Mouse (Mus musculus): ENCODE results near the gene Tifab.

Gene Tifab

DNA sequence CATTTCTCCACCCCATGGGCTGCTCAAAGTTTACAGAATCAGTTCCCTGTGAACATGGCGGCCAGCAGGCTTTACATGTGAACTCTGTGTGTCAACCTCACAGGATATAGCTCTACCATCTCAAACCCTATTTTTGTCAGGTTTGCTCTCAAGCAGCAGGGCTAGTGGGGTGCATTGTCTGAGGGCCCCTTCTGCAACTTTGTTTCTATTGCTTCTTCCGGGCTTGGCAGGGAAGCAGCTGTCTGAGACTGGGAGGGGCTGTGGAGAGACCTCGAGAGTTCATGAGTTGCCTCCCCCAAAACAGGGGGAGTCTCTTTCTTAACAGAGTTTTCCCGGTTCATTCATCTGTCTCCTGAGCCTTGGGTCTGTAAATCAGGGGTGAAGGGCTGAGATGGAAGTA, 2.8 kb downstream of the Tifab start:
- DNase-seq: no peak

DNA sequence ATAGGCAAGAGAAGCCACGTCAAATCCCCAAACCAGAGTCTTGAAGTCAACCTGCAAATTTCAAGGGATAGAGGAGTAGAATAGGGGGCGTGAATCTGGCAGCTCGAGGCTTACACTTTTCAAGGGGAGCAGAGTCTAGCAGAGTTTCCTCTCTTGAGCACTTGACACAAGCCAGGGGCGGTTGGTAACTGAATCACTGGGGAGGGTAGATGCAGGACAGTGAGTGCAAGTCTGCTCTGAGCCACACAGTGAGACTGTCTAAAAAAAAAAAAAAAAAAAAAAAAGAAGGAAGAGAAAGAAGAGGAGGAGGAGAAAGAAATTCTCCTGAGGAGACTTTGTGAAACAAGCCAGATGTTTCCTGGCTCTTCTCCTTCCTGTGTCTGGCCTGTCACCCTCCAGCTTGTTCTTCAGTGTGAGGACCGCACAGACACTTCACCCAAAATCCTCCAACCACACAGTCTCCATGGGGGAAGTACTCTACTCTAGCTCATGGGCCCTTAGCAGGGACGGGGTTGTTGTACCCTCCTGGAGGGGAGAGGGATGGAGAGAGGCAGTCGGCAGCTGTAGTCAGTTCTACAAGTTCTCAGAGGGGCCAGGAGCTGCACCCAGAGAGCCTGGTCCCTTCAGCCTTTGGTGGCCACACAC, 5.7 kb downstream of the Tifab start:
- DNase-seq: no peak

DNA sequence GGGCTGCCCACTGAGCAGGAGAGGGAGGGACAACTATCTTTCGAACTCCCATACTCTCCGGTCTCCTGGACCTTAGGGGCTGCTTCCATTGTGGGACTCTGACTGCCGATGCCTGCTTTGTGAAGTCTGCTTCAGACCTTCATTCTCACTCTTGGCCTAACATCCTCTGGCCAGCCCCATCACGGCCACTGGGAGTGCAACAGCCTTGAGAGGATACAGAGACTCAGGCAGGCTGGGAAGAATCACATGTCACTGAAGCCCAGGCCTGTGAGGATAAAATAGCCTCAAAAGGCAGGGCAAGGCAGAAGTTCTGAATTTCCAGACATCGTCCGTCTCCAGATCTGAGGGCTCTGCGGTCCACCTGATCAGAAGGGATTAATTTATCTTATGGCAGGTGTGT, 6.6 kb downstream of the Tifab start:
- DNase-seq: no peak

DNA sequence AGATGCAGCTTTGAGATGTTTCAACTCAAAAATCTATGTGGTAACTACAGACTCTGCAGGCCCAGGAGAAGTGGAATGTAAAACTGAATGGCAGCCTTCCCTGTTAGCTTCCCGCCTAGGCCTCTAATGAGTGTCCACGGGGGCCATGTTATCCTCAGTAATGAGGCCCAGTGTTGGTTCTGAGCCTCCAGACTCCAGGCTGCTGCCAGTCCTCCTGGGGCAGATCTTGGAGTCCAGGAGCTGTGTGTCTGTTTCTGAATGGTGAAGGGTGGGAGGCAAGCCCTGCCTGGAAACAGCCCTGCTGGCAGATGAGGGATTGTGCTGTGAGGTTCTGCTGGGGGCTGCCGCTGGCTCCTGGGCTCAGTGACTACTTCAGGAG, 10.3 kb downstream of the Tifab start:
- DNase-seq: no peak

DNA sequence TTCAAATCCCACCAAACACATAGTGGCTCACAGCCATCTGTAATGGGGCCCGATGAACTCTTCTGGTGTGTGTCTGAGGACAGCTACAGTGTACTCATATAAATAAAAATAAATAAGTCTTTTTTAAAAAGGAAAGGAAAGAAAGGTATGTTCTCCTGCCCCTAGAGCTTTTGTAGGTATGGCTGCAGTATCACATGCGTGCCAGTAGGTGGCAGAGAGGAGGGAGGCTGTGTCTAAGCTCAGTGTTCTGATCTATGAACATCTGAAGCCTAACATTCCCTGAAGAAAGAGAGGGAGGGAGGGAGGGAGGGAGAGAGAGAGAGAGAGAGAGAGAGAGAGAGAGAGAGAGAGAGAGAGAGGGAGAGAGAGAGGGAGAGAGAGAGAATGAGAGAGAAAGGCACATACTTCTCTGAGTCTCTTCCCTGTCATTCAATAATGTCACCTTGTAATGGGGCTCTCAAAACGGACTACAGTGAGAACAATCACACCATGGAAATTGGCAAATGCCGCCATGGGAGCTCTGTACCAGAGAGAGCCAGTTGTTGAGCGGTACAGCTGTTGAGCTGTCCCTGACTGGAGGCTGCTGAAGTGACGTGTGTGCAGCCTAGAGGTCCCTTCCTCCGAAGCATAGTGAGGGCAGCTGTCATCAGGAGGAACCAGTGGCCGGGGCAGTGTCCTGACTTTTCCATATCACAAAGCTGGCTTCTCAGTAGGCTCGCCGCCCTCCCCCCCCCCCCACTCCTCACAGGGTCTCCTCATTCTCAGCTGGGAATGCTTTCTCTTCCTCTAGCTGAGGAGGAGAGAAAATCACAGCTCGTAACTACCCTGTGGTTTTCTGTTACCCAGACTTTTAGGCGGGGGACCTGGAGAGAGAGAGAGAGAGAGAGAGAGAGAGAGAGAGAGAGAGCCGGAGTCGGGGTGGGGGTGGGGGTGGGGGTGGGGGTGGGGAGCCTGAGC, 11.0 kb downstream of the Tifab start:
- DNase-seq: no peak

DNA sequence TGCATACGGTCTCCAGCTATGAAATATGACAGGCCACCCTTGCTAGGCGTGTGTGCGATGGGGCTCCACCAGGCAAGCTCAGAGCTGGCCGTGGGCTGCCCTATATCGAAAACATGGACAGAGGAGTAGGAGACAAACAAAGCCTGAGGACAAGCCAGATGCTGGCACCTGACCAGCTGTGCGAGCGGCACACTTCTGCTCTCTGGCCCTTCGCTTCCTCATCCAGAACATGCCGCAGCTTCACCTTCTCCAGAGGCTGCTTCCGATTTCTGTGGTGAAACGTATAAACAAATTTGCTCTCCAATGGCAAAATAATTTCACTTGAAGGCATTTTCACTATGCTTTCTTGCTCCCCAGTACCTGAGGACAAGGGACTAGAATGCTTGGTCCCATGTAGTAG, 13.1 kb downstream of the Tifab start:
- no peak for DNase-seq

DNA sequence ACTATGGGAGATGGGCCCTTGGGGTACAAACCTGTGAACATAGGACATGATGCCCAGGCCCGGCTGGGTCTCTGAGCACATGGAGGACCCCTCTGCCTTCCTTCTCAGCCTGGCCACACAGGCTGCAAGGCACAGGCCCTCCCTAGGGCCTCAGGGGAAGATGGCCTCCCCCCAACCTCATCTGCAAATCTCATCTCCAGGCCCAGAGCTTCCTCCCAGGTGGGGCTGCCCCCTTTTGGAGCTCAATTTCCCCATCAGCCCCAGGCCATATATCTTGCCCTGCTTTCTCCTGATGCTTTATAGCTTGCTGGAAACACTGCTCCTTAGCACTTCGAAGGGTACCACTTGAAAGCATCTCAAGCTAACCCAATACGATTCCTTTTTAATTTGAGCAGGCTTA, 14.3 kb downstream of the Tifab start:
- DNase-seq: no peak

DNA sequence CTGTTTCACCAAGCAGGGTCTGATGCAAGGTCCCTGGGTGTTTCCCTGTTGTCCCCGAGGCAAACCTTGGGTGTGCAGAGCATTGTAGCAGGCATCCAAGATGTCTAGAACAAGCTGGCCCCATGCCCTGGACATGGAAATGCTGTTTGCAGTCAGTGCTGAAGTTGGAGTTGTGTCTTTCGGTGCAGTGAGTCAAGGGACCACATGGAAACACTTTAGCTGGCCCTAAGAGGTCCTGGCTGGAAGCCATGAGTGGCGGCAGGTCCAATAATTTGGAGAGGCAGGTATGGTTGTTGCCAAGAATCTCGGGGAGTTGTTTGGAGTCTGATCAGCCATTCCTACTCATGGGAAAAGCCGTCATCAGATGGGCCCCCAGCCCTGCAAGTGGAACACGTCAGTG, 14.9 kb downstream of the Tifab start:
- DNase-seq: peak; percentile 69

DNA sequence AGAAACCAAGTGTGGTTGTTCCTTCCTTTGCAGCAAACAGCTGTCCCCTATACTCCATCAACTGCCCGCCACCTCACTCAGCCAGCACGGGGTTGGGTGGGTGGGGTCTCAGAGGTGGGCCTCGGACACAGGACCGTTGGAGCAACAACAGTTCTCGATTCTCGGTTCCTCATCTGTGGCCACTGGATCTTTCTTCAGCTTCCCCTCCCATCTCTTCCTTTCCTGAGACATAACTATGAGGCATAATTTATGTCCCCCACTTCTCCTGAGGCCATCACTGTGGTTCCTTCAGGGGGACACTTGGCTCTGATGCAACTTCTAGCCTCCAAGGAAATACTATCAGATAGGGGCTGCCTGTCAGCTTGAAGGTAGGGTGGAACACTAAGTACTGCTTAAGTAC, 15.8 kb downstream of the Tifab start:
- no peak for DNase-seq

DNA sequence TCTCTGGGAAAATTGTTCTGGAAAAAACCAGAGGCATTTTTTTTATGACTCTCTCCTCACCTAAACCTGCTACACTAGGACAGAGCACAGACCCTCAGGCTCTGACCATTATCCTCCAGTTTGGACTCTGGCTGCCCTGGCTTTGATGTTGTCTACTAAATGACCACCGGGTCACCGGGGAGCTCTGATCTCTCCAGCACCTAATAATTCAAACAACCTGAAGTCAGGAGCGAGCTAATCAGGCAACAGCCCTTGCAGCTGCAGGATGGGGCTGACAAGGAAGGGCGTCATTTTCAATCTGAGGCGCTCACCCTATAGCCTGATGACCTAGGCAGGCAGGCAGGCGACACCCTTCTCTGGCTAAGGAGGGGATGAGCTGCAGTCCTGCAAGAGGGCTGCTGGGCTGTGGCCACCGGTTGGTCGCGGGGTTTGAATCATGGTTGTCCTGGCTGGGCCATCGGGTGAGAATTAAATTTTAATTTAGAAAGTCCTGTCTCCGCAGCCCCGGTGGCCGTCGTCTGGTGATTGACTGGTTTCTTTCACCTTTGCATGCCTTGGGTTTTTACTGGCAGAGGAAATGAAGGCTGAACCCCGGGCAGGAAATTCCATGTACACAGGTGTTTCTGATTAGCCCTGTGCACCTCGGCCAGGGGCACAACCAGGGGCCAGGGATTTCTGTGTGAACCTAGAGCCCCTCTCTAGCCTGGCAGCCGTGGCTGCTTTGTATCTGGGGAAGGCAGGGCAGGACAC, 18.9 kb downstream of the Tifab start:
- DNase-seq: no peak

DNA sequence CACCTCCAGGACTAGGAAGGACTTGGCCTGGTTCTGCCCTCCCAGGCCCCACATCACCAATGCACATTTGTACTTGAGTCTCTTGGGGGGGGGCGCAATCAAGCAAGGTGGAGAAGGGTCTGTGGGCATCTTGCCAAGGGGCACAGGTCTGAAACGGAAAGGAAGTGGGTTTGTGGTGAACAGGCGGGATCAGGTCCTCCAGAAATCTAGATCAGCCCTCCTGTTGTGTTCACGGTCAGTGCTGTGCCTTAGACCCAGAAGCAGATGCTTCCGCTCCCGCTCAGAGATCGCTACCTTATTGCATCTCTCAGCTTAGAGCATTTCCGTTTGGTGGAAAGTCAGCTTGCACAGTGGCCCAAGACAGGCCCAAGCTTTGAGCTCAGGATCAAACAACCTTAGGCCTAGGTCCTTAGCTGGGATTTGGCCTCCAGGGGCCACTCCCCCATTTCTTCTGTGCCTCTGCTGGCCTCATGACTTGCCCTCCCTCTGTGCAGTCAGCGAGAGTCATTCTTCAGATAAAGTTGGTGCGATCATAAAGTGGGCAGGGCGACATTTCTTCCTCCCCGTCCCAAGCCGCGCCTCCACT, 19.6 kb downstream of the Tifab start:
- DNase-seq: peak; percentile 32

DNA sequence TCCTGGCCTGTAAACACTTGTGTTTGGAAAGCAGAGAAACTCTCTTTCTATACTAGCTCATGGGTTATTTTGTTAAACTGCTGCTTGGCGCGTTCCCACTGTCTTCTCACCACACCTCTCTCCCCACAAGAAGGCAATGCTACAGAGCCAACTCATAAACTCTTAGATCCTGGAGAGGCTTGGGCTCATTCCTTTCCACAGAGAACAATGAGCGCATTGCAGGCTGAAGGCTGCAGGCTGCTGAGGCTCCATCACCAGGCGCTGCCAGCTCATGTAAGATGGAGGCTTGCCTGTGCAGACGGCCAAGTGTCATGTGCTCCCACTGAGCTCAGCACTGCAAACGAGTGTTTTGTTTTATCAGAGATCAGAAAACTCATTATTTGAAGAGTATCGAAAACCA, 23.0 kb downstream of the Tifab start:
- DNase-seq: no peak

DNA sequence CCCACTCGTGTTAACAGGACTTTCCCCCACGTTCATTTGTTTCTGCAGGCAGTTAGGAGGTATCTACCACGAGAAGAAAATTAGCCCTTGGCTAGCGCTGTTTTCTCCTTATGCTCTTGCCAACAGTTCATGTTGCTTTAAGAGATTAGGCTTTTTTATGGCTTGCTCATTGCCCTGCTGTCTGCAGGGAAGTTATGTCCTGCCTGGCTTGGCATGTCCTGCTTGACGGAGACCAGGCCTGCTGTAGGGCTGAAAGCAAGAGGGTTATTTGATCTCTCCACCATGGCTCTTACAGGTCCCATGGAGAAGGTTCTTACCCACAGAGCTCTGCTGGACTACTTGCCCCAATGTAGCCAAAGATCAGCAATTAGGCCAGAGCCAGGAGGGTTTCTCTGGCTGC, 23.6 kb downstream of the Tifab start:
- DNase-seq: no peak

DNA sequence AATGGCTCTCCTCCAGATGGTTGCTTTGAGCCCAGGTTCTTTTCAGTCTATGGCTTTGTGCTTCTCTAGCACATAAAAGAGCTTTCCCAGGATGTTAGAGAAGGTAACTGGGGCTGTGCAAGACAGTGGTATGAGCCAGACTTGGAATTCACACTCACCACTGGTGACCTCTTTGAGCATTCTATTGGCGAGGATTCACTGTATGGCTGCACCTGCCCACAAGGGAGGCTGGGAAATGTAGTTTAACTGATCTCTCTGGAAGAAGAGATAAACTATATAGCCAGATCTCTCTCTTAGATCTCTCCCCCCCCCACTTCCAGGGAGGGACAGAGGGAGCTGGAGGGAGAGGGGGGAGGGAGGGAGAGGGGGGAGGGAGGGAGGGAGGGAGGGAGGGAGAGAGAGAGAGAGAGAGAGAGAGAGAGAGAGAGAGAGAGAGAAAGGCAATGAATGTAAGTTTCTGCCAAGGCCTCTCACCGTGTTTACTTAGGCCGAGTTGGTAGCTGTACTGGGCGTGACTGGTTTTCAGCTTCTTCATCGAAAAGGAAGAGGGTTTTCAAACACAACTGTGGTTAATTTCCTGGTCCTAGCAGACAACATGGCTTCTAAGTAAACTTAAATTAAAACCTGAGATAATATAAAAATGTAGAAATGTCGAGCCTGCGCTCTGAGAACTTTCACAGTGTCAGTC, 25.8 kb downstream of the Tifab start:
- DNase-seq: no peak

DNA sequence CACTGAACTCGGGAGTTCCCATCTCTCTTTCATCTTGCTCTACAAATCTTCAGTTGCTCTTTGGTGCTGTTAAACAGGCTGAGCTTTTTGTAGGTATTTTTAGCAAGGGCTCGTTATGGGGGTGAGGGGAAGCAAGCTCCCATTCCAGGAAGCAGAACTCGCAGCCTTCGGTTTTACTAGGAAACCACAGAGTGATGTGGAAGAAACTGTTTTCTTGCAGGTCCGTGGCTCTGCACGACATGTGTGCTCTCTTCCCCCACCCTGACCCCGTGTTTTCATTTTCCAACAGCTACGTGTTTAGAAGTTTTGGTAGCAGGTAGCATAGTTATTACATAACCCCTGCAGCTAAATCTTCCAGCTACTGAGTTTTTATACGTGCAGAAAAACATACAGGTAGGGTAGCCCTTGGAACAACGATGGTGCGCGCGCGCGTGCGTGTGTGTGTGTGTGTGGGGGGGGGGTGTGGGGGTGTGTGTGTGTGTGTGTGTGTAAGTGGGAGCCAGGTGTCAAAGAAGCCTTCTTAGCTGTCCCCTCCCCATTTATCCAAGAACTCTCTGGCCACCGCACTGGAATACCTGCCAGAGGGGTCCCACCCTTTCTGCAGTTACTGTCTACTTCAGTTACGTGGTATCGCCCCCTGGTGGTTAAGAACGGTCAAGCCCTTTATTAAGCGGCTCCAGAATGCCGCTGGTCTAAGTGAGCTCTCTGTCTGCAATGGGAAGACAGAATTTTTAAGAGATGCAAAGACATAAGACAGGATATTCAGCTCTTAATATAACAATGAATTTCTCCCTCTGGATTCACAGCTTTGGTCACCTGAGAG, 27.1 kb downstream of the Tifab start:
- DNase-seq: peak; percentile 78

DNA sequence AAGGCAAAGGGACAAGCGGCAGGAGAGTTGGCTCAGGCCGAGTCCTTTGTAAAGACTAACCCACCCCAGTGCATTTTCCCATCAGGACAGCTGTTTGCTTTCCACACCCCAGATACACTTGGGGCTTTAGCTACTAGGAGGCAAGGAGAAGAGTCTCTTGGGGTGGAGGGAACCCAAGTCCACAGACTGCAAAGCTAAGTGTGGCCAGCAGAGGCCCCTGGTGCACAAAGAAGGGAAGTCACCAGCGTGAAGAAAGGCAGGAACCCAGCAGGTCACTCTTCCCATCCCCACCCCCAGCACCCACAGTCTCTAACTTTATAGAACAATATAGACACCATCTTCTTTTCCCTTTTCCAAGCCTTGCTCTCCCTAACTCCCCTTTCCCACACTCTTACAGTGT, 33.2 kb downstream of the Tifab start:
- DNase-seq: peak; percentile 55

DNA sequence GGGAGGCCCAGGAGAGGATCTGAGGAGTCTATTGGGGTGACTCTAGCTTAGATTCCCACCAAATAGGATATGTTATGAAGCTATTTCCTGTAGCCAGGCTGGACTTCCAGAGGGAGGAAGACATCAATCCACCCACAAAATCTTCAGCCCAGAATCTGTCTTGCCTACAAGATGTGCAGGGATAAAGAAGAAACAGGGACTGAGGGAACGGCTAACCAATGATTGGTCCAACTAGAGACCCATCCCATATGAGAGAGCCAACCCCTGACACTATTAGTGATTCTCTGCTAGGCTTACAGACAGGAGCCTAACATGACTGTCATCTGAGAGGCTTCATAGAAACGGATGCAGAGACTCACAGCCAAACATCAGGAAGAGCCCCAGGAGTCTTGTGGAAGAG, 34.7 kb downstream of the Tifab start:
- DNase-seq: peak; percentile 44

DNA sequence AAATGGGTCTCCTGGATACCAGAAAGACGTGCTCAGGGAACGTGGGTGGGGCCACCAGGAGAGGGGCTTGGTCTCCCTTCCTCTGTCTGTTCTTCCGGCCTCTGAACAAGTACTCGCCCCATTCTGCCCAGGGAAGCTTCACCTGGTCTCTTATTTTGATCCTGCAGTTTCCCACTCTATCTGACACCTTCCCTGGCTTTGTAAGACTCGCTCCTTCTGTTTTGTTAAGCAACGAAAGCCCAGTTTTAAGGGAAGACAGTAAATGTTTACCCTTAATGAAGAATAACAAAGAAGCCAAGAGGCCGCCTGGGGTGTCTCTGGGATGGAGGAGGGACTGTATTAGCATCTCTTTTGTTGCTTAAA, 35.6 kb downstream of the Tifab start:
- no peak for DNase-seq

DNA sequence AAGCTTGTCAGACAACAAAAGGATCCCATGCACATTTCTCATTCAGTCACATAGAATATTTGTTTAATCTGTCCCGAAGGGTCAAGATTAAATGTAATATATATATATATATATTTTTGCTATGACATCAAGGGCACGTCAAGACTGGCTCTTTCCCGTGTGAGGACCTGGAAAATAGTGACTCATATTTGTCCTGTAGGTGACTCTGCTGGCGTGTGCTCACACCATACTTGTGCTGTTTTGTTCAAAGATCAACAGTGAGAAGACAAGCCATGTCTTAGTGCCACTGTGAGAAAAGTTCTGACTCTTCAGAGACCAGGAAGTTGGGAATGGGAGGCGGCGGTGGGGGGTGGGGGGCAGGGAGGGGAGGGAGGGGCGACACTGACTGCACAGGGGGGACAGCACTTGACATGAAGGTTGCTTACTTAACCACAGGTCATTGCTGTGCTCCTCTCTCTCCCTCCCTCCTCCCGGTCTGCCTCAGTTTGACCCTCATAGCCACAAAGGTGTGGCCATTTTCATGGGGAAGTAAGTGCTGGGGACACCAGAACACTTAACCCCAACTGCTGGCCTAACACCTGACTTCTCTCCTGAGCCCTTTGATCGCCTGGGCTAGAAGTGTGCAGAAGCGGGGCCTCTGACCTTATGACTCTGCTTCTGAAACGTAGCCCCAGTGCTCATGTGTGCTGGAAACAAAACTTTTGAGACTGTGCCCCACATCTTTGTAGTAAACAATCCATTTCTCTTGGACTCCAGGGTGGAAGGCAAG, 36.1 kb downstream of the Tifab start:
- DNase-seq: no peak

DNA sequence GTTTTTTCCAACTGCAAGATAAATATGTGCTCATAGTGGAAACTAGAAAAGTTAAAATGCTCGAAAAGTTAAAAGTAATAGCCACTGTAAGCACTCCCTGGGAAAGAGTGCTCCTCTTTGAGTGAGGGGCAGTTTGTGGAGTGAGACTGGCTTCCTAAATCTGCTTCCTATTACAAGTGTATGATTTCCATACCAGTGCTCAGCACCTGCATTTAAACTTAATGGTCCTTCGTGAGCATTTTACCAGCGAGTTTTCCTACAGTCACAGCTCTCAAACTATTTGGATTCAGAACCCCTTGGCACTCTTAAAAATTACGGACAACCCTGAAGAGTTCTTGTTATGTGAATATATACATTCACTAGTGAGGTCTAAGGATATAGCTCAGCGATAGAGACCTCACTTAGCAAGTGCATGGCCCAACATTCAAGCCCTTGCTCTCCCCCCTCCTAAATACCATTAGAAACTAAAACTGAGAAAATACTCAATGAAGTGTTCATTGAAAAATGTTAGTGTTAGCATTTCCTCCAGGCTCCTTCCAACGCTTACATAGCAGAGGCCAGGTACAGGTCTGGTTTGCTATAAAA, 39.4 kb downstream of the Tifab start:
- DNase-seq: no peak

DNA sequence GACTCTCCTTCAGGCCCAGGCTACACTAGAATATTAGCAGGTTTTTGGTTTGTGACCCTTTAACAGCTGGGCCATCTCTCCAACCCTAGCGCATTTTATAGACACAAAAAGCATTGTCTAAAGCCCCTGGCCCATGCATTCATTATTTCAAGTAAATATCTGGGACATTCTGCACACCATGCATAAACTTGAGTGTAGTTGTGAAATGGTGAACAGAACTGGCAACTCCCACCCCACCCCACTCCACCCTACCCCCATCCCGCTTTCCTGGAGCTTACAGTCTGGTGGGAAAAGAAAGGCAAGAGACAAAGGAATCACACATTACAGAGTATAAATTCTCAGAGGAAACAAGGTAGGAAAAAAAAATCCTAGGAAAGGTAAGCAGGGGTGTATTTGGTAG, 42.5 kb downstream of the Tifab start, which contains the start of gene H2afy:
Gene H2afy, minus strand, starts transcription at position 162 of the 400 bp plus-strand sequence.
- no peak for DNase-seq
